Mouse (Mus musculus): ENCODE measurements around the gene Pigh.
A peak's percentile ranks its signal among the peaks of the same experiment; 100 is the strongest.

Pigh gene

DNA sequence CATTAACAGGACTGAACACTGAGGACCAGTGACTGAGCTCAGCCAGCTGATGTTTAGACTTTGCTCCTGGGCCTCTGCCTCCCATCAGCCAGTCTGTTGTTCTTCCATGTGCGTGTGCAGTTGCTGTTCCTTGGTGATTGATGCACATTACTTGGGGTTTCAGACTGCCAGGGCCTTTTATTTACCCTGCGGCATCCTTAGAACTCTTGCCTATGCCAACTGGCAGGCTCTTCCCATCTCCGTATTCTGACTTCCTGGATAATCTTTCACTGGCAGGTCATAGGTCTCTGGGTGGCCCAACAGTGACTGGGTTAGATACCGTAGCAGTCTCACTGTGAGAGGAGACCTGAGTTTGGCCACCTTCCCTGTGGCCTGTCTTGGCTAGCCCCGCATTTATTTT, 21.9 kb downstream of the Pigh start:
- DNase-seq (ENCODE audit: low spot score): no peak

GRCm38 (mm10) chr12:79066431-79066830, 23.0 kb downstream of the Pigh start:
- DNase-seq (ENCODE audit: low spot score): no peak

DNA sequence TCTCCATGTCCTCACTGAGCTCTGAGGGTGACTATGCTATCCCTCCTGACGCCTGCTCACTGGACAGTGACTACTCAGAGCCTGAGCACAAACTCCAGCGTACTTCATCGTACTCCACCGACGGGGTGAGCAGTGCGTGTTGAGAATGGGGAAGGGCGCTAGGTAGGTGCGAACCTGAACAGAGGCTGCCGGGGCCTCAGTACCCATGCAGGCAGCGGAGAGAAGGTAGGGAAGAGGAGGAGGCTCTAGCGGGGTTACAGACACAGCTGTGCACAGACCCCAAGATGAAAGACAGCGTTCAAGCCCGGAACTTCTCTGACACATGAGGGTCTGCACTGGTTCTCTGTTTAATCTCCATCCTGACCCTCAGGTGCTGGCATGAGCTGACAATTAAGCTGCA, 25.0 kb downstream of the Pigh start:
- no peak for DNase-seq (ENCODE audit: low spot score)

DNA sequence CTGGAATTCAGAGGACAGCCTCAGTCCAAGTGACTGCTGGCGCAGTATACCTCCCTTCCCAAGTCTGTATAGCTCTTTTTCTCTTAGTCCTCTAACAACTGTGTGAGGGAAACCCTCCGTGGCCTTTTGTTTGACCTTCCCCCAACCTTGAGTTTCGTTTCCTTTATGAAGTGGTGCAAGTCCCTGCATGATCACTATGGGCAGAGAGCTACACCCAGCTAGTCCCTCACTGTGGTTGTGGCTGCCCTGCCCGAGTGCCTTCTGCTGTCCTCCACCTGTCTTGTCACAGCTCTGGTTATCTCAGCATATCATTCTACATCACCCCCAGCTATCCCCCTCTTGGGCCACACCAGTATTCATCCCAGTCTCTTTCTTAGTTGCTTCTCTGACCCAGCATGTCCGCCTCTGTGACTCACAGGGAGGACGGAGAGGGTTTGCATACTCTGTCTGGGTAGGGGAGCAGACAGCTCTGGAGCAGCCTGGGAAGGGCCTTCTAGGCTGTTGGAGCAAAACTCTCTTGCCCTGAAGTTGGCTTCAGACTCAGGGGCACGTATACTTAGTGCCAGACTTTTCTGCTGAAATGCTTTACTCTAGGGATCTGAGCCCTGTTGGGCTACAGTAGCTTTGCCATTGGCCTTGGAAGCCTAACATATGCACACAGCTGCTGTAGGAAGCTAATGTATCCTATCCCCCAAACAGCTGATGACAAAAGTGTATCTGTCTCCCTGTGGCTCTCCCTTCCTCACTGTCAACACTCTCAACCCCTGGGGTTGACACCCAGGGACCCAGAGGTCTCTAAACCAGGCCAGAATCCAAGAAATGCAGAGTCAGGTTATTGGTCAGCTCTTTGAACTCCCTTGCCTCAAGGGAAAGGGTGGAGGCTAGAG, 28.4 kb downstream of the Pigh start:
- no peak for DNase-seq (ENCODE audit: low spot score)

GRCm38 (mm10) chr12:79060134-79060533, 29.3 kb downstream of the Pigh start:
- DNase-seq (ENCODE audit: low spot score): no peak

DNA sequence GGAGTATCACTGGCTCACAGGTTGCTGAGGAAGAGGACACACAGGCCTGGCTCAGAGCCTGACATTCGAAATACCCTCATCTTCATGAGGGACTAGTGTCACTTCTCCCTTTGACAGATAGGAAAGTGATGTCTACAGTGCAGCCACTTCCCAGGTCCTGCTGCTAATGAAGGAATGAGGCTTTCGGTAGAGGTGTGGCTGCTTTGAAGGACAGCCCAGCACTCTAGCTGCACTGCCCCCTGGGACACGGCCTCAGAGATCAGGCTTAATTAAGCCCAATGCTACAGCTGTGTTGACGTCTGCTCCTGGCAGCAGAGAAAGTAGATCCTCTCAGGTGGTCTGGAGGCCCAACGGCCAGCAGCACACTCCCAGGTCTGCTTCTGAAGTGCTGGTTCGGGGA, 29.9 kb downstream of the Pigh start:
- DNase-seq (ENCODE audit: low spot score): no peak

GRCm38 (mm10) chr12:79055276-79055675, 34.2 kb downstream of the Pigh start:
- no peak for DNase-seq (ENCODE audit: low spot score)

DNA sequence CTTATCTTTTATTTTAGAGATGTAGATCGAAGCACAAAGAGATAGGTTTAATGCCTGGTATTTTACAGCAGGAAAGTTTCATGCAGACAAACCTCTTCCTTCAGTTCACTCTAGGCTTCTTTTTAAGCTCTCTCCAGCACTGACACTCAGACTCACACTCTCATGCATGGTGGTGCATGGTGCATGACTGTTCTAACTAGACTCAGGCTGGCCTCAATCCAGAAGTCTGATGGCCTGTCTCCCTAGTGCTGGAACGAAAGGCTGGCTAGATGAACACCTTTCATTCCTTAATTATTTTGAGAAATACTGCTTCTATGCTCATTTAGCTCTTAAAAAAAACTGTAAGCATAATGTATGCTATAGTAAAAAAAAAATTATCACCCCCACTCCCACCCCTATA, 37.4 kb downstream of the Pigh start:
- DNase-seq (ENCODE audit: low spot score): no peak

DNA sequence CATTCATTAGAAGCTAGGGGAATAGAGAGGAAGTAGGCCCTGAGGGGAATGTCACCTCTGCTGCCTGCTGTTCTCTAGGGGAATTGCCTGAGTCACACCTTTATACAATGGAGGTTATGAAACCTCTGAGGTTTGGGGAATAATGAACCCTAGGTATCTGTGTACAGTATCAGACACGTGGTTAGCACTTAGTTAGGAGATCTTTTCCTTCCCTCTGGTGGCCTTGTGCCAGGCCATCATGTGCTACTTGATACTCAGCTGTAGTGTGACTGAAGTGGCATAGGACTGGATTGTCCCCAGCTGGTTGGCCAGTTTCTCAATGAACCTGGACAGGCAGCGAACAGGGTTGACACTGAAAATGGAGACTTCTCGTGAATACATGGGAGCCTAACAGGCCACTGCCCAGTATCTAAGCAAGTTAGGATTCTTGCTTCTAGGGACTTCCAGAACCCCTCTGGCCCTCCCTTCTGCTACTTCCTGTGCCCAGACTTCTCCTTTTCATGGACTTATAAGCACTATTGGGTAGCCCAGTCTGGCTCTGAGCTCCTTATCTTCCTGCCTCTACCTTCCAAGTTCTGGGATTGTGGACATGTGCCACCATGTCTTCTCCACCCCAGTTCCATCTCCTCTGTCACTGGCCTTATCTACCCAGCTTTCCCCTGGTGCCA, 38.8 kb downstream of the Pigh start:
- peak; percentile 20 for DNase-seq (ENCODE audit: low spot score)

DNA sequence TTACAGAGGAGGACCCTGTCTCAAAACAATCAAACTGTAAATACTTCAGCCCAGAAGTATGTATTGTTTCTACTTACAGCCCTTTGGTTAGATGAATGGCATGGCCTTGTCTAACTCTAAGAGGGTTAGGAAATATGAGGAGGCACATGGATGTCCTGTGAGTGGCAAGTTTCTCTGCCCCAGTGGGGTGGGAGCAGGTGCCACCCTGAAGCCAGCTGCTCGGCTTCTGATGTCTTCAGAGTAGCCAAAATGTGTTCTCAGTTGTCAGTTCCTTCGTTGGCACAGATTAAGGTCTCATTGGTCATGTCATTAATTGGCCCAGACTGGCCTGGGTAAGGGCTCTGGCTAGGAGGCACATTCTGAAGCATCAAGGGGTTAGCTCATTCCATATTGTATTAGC, 39.6 kb downstream of the Pigh start:
- no peak for DNase-seq (ENCODE audit: low spot score)

- no peak for DNase-seq (ENCODE audit: low spot score)
Observed at GRCm38 (mm10) chr12:79048898-79049297, 40.6 kb downstream of the Pigh start.

GRCm38 (mm10) chr12:79047203-79047602, 42.2 kb downstream of the Pigh start:
- no peak for DNase-seq (ENCODE audit: low spot score)

DNA sequence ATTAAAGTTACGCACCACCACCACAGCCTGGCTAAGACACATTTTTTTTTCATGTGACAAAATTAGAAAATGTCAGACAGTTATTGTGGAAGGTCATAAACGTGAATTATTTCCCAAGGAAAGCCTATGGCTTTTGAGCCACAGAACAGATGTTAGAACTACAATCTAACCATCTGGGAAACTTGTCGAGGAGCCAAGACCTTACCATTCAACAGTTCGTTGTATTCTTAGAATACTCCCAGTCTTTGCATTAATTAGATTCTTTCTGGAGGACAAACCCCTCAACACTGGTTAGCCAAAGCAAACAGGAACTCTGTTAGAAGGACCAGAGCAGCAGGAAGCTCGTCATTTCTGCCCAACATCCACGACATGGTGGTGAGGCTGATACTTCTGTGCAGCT, 43.3 kb downstream of the Pigh start:
- DNase-seq (ENCODE audit: low spot score): no peak

GRCm38 (mm10) chr12:79044668-79045067, 44.8 kb downstream of the Pigh start:
- no peak for DNase-seq (ENCODE audit: low spot score)

- DNase-seq (ENCODE audit: low spot score): no peak
Observed at GRCm38 (mm10) chr12:79041436-79041835, 48.0 kb downstream of the Pigh start.

DNA sequence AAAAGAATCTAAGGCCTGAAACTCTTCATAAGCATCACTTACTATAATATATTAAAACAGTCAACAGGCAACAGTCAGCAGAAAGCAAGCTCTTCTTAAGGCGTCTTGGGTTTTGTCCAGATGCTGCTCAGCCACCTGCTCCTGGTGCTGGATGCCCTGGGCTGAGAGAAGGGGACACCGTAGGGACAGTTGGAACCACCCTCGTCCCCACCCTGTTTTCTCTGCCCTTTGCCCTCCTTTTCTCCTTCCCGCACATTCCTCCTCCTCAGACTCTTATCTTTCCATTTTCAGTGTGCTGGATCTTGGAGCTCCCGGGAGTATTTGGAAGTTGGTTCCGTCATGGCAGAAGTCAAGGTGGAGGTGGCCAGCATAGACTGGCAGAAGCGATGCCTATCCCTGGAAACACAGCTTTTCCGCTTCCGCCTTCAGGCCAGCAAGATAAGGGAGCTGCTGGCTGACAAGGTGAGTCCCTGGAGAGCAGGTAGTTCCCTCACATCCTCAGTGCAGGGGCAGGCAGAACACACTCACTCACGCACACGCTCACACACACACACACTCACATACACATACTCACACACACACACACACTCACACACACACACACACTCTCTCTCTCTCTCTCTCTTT, 49.1 kb downstream of the Pigh start:
- no peak for DNase-seq (ENCODE audit: low spot score)

GRCm38 (mm10) chr12:79039708-79040107, 49.7 kb downstream of the Pigh start:
- no peak for DNase-seq (ENCODE audit: low spot score)

GRCm38 (mm10) chr12:79035349-79035748, 54.1 kb downstream of the Pigh start:
- DNase-seq (ENCODE audit: low spot score): no peak

DNA sequence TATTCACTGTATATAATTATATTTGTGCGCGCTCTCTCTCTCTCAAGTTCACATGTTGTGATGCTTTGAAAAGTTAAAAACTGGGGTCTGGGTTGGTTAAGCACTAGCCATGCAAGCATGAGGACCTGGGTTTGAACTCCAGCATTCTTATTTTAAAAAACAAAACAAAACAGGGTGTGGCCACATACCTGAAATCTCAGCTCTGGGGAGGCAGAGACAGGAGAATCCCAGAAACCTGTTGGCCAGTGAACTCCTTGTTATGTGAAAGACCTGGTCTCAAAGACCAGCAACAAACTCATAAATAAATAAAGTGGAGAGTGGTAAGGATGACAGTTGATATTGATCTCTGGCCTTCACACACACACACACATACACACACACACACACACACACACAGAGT, 55.1 kb downstream of the Pigh start:
- DNase-seq (ENCODE audit: low spot score): no peak

All from urinary bladder, postnatal 25 days (tissue).